Mouse (Mus musculus) heart, adult 2 months (tissue): ENCODE results near the gene Kirrel3.

ENCODE experiments used
- CTCF ChIP-seq: fragments of 200-600 bp; IDR thresholded peaks from 2 replicates; pipeline ENCODE4 v1.8.1; 2022; ENCODE audit warnings: antibody characterized with exemption, mild to moderate bottlenecking, moderate library complexity
- EP300 ChIP-seq: fragments of 200-500 bp; IDR thresholded peaks from 2 replicates; pipeline ENCODE4 v1.6.1; 2011; ENCODE audit warnings: low read depth, low read length, control low read depth; ENCODE audit not compliant: insufficient read depth
- POLR2A ChIP-seq: fragments of 200-500 bp; IDR thresholded peaks from 2 replicates; pipeline ENCODE4 v1.6.1; 2011; ENCODE audit warnings: mild to moderate bottlenecking, low read depth, low read length, control low read depth; ENCODE audit not compliant: insufficient read depth

GRCm38 (mm10) chr9:34459968-34460367, 25.7 kb upstream of the Kirrel3 start:
- no peak for TF ChIP-seq CTCF
- no peak for TF ChIP-seq POLR2A
- no peak for TF ChIP-seq EP300
